Mouse (Mus musculus) kidney, adult 11 months (tissue): ENCODE data around the gene Prelid3b.
A peak's percentile ranks its signal among the peaks of the same experiment; 100 is the strongest.

Experiments used
- DNase-seq: peaks from one replicate; pipeline ENCODE4 v3.0.0; 2022

The Prelid3b gene

GRCm38 (mm10) chr2:174424301-174425085 lies 48.4 kb downstream of the Prelid3b start:
- DNase-seq, result no peak

GRCm38 (mm10) chr2:174421107-174421506 lies 51.8 kb downstream of the Prelid3b start:
- DNase-seq, result no peak

- peak; percentile 94 for DNase-seq
Measured at GRCm38 (mm10) chr2:174415731-174416310, 57.1 kb downstream of the Prelid3b start, which contains the start of gene Nelfcd. Gene Nelfcd, plus strand, starts transcription at chr2:174415804.
